Mouse (Mus musculus) brain, embryonic 18.5 days (tissue): Measurements from ENCODE around the gene Coro7.

ENCODE experiments used
- DNase-seq: peaks from one replicate; pipeline ENCODE4 v3.0.0-alpha.2; 2012; ENCODE audit warnings: low read depth, low spot score

Coro7 gene

DNA sequence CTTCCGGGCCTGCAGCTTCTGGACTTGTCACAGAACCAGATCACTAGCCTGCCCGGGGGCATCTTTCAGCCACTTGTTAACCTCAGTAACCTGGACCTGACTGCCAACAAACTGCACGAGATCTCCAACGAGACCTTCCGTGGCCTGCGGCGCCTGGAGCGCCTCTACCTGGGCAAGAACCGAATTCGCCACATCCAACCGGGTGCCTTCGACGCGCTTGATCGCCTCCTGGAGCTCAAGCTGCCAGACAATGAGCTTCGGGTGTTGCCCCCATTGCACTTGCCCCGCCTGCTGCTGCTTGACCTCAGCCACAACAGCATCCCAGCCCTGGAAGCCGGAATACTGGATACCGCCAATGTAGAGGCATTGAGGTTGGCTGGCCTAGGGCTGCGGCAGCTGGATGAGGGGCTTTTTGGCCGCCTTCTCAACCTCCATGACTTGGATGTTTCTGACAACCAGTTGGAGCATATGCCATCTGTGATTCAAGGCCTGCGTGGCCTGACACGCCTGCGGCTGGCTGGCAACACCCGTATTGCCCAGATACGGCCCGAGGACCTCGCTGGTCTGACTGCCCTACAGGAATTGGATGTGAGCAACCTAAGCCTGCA is 31.1 kb downstream of the Coro7 start:
- DNase-seq: no peak

DNA sequence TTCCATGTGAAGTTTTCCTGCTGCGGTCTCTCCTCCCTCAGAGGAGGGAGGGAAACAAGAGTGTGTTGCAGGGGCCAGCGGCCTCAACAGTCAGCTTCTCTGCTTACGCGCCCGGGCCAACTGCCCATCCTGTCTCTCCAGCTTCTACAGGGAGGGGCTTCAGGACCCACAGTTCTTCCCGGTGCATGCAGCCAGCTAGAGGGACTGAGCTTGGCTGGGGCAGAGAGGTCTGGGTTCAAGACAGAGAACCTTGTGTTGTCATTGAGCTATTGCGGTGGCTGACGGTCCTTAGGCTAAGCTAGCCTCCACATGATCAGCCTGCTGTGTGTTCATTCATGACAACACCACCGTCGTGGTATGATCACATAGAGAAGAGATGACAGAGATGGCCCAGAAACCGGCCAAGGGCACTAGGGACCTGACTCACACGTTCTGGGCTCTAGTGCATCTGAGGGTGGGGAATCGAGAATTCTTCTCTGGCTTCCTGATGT is 31.9 kb downstream of the Coro7 start:
- no peak for DNase-seq

DNA sequence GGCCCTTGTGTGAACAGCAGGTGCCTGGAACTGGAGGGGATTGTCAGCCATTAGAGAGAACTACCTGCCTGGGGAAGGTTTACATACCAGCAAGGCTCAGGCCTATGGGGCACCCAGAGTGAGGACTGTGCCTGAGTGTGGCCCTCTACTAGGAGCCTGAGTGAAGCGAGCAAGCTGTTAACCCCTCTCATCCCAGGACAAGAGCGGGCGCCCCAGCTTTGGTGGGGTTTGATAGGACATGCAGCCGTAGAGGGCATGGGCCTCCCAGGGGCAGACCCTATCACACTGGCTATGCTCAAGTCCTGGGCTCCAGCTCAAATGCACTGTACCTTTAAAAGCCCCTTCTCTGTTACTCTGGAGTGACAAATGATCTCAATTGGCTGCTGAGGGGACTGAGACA is 32.7 kb downstream of the Coro7 start:
- no peak for DNase-seq

DNA sequence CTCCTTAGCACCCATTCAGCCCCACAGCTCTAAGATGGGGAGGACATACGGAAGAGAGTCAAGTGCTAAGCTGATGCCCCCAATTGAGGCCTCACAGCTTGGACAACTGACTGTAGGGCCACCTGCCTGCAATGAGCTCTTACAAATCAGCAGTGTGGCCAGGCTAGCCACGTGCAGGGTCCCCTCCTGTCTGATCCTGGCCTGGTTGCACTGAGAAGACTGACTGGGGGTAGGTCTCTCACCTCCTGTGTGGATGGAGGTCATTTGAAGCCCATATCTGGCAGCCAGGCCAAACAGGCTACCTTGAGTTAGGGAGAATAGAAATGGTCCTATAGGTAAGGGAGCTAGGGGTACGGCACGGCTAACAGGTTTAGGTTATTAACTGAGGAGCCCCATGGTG is 33.7 kb downstream of the Coro7 start:
- DNase-seq: no peak

DNA sequence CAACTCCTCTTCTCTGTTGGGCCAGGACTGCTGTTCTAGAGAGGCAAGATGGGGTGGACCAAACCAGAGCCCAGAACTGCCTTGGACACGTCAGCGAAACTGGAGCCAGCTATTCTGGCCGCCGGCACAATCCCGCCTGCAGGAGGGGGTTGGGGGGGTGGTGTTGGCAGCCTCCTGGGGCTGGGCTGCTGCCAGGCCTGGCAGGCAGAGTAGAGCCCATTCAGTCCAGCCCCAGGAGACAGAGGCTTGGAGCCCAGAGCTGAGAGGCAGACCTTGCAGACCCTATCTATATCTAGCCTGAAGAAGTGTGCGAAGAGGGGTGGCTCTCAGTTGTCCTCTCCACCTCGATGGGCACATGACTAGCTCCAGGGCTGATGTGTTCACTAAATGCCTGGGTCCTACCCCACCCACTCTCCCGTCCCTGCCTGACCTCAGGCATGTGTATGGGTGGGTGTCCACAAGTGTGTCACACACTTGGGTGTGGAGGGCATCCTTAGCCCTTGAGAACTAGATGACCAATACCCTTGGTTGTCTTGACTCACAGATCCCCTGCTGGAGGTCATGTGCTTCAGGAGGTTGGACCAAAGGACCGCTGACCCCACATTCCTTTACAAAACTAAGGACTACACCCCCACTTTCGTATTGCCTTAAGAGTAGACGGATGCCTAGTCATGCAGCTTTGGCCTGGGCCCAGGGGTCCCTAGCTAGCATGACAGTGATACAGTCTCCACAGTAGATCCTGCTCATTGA is 35.7 kb downstream of the Coro7 start:
- DNase-seq: peak; percentile 43

DNA sequence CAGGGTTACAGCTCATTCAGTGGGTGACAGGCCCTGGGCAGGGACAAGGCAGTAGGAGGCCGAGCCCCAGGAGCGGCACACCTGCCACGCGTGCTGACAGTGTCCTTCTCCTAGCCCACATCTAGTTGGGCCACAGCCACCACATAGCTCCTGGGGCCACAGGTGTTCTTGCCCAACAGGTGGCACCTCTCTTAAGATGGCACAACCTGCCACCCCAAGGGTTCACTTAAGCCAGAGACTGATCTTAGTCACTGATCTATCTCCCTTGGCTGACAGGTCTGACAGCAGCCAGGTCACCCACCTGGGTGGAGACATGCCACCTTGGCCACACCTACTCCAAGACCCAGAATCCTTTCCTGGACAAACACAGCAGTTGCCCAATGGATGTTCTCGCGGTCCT is 36.6 kb downstream of the Coro7 start:
- no peak for DNase-seq

DNA sequence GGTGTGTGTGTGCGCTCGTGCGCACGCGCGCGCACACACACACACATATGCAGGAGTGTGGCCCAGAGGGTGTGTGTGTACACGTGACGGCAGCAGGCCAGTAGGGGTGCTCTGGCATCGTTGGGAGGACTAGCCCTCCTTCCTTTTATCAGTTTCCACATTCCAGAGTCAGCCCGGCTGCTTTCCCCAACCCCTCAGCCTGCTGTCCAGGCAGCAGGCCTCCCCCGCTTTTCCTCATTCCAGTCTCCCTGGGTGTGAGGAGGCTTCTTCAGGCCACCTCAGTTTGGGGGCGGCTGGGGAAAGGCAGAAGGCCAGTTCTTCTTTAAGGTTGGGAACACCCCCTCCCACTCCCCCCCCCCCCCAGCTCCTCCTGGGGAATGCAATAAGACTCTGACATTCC is 37.4 kb downstream of the Coro7 start:
- DNase-seq: no peak

DNA sequence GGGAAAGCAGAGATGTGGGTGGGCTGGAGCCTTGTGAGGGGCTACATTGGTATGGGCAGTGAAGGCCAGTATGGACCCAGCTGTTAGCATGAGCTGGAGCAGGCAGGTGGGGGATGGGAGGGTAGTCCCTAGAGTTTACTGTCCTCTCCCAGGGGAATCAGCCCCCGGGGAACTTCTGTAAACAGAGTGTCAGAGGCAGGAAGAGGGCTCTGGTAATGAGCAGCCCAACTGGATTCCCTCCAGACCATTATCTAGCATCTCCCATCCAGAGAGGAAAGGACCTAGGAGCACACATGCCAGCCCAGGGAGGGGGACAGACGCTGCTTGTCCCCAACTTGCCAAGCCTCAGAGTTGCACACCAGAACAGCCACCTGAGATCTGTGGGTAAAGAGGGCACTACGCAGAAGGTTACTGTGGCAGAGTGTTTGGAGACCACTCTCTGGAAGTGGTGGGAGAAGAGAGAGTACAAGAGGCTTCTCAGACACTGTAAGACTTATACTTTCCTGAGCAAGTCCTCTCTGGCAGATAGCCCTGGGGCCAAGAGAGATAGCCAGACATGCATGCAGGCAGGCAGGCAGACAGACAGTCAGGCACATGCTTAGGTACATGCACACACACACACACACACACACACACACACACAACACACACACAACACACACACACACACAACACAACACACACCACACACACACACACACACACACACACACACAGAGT is 38.3 kb downstream of the Coro7 start:
- no peak for DNase-seq

DNA sequence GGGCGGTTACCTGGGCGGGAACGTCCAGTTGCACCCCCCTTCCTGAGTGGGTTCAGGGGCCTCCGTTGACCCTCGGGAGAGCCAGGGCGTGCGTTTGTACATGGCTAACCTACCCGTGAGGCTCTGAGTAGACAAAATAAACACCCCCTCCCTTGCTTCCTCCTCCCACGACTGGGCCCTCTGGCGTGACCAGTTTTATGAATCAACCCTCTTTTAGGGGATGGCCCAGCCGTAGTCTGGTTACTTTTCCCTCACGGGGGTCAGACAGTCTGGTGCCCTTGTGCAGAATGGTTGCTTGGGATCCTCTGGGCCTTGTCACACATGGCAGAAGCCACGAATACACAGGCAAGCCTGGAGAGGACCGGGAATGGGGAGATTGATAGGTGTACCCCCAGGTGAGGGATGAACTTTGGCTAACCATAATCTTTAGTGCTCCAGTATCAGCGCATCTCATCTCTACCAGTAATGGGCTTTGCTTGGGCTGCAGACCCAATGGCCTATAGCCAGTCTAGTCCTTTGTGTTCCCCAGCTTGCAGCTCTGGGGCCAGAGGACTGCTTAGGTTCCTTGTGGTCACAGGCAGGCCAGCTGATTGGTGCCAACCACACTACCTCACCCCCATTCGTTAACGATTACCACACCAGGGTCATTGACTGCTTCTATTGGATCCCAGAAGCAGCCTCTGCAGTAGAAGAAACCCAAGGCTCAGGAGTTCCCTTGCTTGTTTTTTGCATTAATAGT is 39.1 kb downstream of the Coro7 start:
- DNase-seq: no peak

DNA sequence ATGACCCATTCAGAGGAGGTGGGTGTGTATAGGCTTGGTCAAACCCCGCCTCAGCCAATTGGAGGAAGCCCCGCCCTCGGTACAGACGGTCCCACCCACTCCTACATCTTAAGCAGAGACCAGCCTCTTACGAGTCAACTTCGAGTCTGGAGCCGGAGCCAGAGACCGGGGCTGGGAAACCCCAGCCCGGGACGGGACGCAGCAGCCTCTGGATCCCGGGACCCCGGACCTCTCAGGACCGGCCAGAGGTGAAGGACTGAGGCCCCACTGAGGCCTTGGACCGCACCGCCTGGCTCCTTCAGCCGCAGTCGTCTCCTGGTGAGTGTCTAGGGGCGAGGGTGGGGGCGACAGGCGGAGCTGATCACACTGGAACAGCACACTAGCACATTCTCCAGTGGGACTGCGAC is 39.7 kb downstream of the Coro7 start, which contains the start of the genes Vasn and Dnaja3:
Vasn (plus strand) TSS at position 111 of the 407 bp plus-strand sequence.
Dnaja3 (plus strand) TSS at position 159 of the 407 bp plus-strand sequence.
- DNase-seq: no peak

DNA sequence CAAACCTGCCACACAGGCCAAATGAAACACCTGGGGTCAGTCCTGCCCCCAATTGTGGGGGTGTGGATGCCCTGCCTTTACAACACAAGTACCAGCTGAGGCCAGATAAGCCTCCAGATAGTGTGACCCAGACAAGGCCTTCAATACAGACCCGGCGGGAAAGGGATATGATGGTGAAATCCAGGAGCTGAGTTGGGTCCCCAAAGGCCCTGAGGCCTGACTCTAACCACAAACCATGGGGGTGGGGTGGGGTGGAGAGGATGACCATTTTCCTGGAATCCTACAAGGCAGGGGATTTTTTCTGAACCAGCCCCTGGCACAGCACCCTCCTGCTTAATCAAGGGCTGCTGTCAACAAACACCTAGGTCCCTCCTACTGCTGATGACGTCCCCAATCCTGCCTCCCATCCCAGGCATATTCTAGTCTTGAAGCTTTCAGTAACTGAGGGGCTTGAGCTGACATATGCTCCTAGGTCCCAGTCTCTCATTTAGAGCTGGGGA is 40.6 kb downstream of the Coro7 start:
- DNase-seq: no peak

DNA sequence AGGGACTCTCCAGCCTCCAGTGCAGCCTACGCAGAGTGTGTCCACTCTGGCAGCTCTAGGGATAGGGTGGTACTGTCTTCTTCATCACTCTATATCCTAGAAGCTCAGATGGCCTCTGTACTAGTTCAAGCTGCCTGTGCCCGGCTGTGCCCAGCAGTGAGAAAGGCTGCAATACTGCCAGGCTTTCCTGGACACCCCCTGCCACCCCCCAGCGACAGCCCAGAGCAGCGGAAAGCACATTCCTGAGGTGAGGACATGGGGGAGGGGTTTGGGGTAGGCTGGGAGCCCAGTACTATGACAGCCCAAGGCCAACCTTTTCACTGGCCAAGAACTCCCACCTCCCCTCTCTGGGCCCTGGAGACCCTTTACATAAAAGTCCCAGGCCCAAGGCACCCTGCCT is 43.8 kb downstream of the Coro7 start:
- DNase-seq: no peak

DNA sequence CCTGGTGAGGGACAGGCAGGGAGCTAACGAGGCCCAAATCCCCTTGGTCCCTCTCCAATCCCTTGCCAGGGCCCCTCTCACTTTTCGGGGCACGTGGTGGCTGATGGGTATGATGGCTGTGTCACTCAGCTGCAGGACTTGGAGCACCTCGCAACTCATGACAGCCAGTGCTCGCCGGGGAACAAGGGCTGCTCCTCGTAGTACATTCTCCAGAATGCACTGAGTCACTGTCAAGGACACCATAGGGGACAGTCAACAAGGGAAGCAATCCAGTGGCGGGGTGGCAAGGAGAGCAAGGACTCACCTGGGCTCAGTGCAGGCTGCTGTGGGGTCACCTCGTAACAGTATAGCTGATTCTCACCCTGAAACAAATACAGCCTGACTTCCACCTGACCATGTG is 44.9 kb downstream of the Coro7 start:
- no peak for DNase-seq

DNA sequence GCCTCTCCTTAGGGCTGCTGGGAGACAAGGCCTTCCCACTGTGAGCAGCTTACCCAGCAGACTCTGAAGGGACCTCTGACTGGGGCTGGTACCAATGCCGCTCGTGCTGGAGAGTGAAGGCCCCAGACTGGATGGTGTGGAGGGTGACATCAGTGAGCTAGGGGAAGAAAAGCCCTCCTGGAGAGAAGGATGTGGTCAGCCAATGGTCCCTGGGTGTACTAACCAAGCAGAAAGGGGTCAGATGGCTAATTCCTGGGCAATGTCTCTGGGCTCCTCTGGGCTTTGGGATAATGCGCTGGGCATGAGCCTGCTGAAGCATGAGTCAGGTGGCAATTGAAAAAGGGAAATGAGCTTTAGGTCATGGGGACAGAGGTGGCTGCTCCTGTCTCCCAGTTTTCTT is 45.9 kb downstream of the Coro7 start:
- DNase-seq: no peak

DNA sequence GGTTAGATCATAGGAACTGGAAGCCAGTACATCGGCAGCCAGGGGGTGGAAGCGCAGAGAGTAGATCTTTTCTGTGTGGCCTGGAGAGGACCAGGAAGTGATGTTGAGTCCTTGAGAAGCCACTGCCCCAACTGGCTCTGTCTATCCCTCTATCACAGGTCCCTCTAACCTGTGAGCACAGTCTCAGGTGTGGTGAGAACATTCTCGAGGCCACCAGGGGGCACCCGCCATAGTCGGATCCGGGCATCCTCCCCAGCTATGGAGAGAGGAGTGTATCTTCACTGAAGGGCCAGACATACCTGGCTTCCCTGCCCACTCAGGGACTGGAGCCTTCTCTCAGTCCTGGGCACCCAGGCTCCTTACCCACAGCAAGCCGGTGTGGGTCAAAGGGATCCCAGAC is 47.5 kb downstream of the Coro7 start:
- DNase-seq: no peak

DNA sequence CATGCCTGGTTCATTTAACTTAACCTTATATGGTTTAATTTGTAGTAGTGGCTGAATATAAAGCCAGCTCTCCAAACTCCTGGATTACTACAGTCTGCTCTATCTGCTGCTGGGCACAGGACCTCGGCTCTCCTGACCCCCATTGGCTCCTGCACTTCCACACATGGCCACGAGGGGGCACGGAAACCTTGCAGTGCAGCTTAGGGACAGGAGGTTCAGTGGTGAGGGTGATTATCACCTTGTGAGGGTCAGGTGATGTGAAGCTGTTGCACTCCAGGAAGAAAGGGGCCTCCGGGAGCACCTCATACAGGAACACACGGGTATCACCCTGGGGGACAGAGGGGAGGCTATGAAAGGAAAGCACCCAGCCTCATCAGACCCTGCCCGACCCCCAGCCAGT is 49.6 kb downstream of the Coro7 start:
- no peak for DNase-seq

DNA sequence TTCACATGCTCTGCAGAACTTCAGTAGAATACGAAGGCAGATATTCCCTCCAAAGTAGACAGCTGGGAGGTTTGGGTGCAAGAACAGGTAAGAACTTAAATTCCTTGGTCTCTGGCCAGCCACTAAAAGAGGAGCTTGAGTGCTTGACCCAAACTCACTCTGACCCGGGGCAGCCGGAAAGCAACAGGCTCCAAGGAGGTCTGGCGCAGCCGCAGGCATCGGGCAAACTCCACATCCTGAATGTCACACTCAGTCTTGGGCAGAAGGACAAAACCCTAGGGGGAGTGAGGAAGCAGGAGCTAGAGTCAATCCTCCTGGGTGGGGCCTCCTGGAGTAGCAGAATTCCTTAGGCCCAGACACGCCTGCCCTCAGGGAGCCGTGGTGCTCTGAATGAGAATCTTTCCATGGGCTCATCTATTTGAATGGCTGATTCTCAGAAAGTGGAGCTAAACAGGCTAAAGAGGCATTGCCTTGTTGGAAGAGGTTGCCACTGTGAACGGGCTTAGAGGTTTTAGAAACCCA is 50.6 kb downstream of the Coro7 start:
- no peak for DNase-seq

DNA sequence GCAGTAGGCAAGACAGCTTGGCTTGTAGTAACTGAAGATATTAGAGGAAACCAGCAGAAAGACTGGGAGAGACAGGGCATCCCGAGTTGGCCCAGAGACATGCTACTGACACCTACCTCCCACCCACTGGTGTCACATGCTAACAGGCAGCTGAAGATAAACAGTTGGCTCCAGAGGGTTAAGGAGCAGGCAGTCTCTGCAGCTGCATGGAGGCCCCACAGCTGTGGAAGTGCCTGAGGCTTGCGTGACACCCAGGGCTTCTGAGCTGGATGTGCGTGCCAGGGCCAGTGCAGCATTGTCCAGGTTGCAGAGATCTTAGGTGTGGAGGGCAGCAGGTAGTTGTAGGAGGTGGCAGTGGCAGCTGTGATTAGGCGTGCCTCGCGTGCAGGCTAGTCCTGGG is 52.5 kb downstream of the Coro7 start:
- no peak for DNase-seq

DNA sequence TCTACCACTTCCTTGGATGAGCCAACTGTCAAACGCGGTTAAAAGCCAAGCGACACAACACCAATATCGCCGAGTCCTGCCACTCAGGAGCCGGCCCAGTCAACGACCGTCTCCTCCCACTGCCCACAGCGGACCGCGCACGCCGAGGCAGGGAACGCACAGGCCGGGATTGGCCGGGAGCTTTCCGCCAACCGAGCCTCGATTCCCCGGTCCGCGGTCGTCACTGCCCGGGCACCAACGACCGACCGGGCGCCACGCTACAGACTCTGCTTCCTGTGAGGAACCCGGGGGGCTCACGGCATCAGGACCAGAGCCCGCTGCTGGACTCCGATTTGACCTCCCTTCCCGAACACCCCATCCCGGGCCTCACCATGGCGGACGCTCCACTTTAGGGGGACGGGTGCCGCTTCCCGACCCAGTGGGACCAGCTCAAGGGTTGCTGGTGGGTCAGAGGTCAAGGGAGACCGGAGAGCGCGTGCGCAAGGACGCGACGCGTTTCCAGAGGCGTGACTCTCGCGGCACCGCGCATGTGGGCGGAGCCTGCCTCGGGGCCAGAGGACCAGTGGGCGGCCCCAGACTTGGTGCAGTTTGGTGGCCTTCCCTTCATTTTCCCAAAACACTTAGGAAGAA is 55.0 kb downstream of the Coro7 start, which contains the start of gene Pam16:
Pam16 (minus strand) TSS at position 508 of the 630 bp plus-strand sequence.
- peak; percentile 76 for DNase-seq

DNA sequence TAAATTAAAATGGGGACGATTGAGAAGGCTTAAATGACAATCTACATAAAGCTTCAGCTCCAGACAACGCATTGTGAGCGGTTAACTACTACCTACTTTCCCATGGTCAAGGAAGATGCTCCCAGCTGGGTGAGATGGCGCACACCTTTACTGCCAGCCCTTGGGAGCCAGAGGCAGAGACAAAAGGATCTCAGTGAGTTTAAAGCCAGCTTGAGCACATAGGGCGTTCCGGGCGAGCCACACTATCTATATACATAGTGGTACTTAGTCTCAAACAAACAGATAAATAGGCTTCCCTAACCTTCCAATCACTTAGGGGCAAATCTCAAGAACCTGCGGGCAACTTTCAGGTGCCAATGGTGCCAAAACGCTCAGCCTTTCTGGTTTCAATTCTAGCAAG is 55.5 kb downstream of the Coro7 start:
- DNase-seq: no peak

DNA sequence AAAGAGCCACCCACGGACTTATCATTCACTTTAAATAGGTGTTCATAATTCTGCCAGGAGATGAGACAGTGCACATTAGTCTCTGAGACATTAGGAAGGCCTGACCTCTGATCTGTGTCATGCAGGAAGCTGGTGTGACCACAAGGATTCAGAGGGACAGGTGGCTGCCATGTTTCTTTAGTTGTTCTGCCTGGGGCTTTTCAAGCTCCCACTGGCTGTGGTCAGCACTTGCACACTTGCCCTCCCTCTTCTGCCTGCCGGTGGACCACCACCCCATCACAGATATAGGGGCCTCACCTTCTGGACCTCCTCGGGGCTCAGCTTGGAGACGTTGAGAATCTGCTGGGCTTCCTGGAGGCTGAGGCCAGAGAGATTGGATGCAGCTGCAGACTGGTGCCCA is 62.7 kb downstream of the Coro7 start:
- DNase-seq: no peak
